Mouse (Mus musculus) neural tube, embryonic 14.5 days (tissue): ENCODE results near the gene Ube2d2b. TPM values are rescaled to one million over a fixed set of nuclear protein-coding genes. Genes with fewer than 3 reads are reported as not detected.

ENCODE experiments used
- ATAC-seq: fragments of 200-750 bp; cut with Nextera tagmentation; 2 replicates; pipeline ENCODE4 v1.8.0; 2017; ENCODE audit warnings: low read depth, mild to moderate bottlenecking, moderate TSS enrichment, moderate library complexity
- H3K27ac ChIP-seq: fragments of 300-500 bp; sonication (generic); 2 replicates; pipeline ENCODE4 v1.5.1; 2014; ENCODE audit warnings: low read depth, mild to moderate bottlenecking, control low read depth, low read length, moderate library complexity, mixed read lengths
- H3K27me3 ChIP-seq: fragments of 300-500 bp; sonication (generic); 2 replicates; pipeline ENCODE4 v1.6.1; 2014; ENCODE audit warnings: low read length; ENCODE audit not compliant: control insufficient read depth, insufficient read depth
- H3K36me3 ChIP-seq: fragments of 300-500 bp; sonication (generic); 2 replicates; pipeline ENCODE4 v1.6.1; 2014; ENCODE audit warnings: low read length, mixed read lengths; ENCODE audit not compliant: control insufficient read depth, insufficient read depth
- H3K4me1 ChIP-seq: fragments of 300-500 bp; sonication (generic); 2 replicates; pipeline ENCODE4 v1.6.1; 2014; ENCODE audit warnings: low read length; ENCODE audit not compliant: control insufficient read depth, insufficient read depth
- H3K4me2 ChIP-seq: fragments of 300-500 bp; sonication (generic); 2 replicates; pipeline ENCODE4 v1.6.1; 2014; ENCODE audit warnings: mild to moderate bottlenecking, low read depth, low read length, control low read depth
- H3K4me3 ChIP-seq: fragments of 300-500 bp; sonication (generic); 2 replicates; pipeline ENCODE4 v1.5.1; 2014; ENCODE audit warnings: low read depth, low read length, control low read depth, mixed read lengths
- H3K9ac ChIP-seq: fragments of 300-500 bp; sonication (generic); replicated peaks from 2 replicates; pipeline ENCODE4 v1.6.1; 2014; ENCODE audit warnings: low read depth, mild to moderate bottlenecking, control low read depth, low read length, mixed read lengths
- H3K9me3 ChIP-seq: fragments of 300-500 bp; sonication (generic); 2 replicates; pipeline ENCODE4 v1.6.1; 2016; ENCODE audit warnings: low read length; ENCODE audit not compliant: control insufficient read depth
- WGBS: fragments of 180-500 bp; shearing (Covaris S2); extraction: QIAGEN DNeasy Blood & Tissue Kit; methylation state at CpG from one replicate; pipeline ENCODE4 v1.1.7; 2014; 5-methylcytosine and 5-hydroxymethylcytosine counted together
- polyA plus RNA-seq: library from polyadenylated mRNA; unstranded; fragments of >200 nt; fragmentation: Nextera tagmentation; extraction: Ambion mirVana; gene quantifications from 2 replicates; pipeline ENCODE4 v1.2.1, GENCODE M21; 2014

Gene Ube2d2b
- 0.36 and 1.1 TPM in 2 replicates for polyA plus RNA-seq

DNA sequence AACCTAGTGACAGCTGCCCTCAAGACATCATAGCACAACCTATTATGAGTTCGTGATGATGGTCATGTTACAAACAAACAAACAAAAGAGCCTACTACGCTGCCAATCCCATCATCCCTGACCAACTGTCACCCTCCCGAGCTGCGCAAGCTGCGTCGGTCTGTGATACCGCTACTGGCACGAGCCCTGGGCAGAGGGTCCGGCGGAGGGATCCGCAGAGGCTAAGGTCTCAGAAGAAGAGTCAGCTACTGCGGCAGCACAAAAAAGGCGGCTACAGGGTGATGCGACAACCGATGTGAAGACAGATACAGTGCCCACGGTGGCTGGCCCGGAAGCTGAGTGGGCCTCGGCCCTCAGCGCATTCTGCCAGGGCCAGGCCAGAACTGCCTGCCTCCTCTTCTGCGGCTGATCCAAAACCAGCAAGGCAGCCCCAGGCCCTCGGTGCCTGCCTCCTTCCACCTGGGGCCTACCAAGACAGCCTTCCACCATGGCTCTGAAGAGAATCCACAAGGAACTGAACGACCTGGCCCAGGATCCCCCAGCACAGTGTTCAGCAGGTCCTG is at the start of gene Ube2d2b:
Ube2d2b (plus strand) TSS at position 102 of the 563 bp plus-strand sequence.
- H3K9ac ChIP-seq, result no peak within 1 kb of the TSS
- no peaks in the 10 kb centered on the region for H3K4me1 ChIP-seq
- WGBS, result 97% methylated on average over 22 of the region's 22 CpGs
- no peak within 1 kb of the TSS for H3K4me3 ChIP-seq
- no peak within 1 kb of the TSS for H3K4me2 ChIP-seq
- ATAC-seq, result no peak
- H3K27me3 ChIP-seq, result no peaks in the 10 kb centered on the region
- H3K36me3 ChIP-seq, result no peaks in the 10 kb centered on the region
- no peak within 1 kb of the TSS for H3K27ac ChIP-seq
- no peaks in the 10 kb centered on the region; the same call in 1 of the 2 replicates for H3K9me3 ChIP-seq

- Histone ChIP-seq H3K4me3 (no peak overlapping the region), H3K9ac (no peak overlapping the region), H3K4me1 (no peaks in the 10 kb centered on the region), H3K4me2 (no peak overlapping the region), H3K9me3 (no peaks in the 10 kb centered on the region), H3K36me3 (no peaks in the 10 kb centered on the region), H3K27ac (no peak overlapping the region), H3K27me3 (no peaks in the 10 kb centered on the region)
- WGBS, result 100% methylated on average over 1 of the region's 1 CpGs
- no peak for ATAC-seq
Observed at GRCm38 (mm10) chr5:107782360-107782759, 47.5 kb upstream of the Ube2d2b start.

DNA sequence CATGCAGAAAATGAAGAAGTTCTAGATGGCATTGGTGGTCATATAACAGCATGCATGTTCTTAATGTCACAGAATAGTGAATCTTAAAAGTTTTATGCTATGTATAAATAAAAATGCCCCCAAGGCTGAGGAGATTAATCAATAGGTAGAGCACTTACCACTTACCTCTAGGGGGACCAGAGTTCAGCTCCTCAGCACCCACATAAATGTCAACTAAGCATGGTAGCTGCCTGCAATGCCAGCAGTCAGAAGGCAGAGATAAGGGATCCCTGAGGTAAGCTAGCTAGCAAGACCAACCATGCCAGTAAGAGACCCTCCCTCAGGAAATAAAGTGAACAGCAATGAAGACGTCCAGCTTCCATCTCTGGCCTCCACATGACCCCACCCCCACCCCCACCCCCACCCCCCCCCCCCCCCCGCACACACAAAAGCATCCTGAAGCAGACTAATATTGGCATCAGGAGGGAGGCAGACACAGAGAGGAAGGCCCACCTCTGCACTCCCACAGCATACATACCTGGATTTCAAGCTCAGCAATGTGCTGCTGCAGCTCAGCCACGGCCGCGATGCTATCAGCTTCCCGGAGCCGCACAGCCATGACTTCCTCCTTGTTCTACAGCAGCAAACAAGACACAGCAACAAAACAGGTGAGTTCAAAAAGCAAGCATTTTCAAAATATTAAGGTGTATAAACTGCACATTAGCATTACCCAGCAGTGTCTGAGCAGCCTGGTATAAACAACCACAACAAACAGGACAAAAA is 42.0 kb upstream of the Ube2d2b start:
- Histone ChIP-seq H3K27me3 (no peaks in the 10 kb centered on the region), H3K4me1 (no peaks in the 10 kb centered on the region), H3K4me2 (no peak overlapping the region), H3K9me3 (no peaks in the 10 kb centered on the region), H3K9ac (no peak overlapping the region), H3K27ac (no peak overlapping the region), H3K4me3 (no peak overlapping the region), H3K36me3 (no peaks in the 10 kb centered on the region)
- 81% methylated on average over 7 of the region's 7 CpGs for WGBS
- ATAC-seq, result no peak

DNA sequence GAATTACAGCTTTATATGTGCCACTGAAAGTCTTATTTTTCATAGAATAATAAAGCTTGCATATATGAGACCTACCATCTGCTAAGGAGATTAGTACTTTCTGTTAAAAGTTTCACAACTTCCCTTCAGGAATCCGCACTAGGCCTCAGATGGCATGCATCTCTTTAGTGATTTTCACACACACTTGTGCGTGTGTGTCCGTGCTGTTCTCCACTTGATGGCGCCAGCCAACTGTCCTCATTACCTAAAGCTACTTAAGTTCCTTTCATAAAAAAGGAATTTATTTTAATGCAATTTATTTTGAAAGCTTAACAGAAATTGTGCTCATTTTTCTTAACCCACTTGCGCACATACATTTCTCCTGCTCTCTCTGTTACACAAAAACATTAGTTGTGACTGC is 40.4 kb upstream of the Ube2d2b start:
- no peak overlapping the region for H3K9ac ChIP-seq
- no peaks in the 10 kb centered on the region for H3K9me3 ChIP-seq
- no peaks in the 10 kb centered on the region for H3K36me3 ChIP-seq
- H3K4me1 ChIP-seq, result no peaks in the 10 kb centered on the region
- ATAC-seq, result no peak
- H3K4me3 ChIP-seq, result no peak overlapping the region
- WGBS, result 83% methylated on average over 5 of the region's 5 CpGs
- no peak overlapping the region for H3K27ac ChIP-seq
- H3K4me2 ChIP-seq, result no peak overlapping the region
- no peaks in the 10 kb centered on the region for H3K27me3 ChIP-seq

GRCm38 (mm10) chr5:107791966-107792365 is 37.9 kb upstream of the Ube2d2b start:
- H3K27me3 ChIP-seq, result no peaks in the 10 kb centered on the region
- H3K27ac ChIP-seq, result no peak overlapping the region
- peaks cover 6% of the 10 kb centered on the region for H3K36me3 ChIP-seq
- H3K4me2 ChIP-seq, result no peak overlapping the region
- H3K4me1 ChIP-seq, result no peaks in the 10 kb centered on the region
- no peaks in the 10 kb centered on the region for H3K9me3 ChIP-seq
- no peak overlapping the region for H3K9ac ChIP-seq
- H3K4me3 ChIP-seq, result no peak overlapping the region
- 92% methylated on average over 2 of the region's 2 CpGs for WGBS
- ATAC-seq, result no peak

DNA sequence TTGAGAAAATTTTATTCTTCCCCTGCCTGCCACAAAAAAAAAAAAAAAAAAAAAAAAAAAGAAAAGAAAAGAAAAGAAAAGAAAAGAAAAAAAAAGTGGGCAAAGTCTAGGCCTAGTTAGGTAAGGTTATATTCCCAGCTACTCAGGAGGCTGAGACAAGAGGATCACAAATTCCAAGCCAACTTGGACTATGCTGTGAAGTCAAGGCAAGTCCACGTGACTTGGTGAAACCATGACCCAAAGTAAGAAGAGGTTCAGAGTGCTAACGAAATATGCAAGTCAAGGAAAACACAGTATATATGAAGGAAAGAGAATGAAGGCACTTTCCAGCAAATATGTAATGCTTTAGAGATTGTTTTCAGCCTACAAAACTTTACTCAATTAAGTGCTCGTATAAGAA is 37.4 kb upstream of the Ube2d2b start:
- WGBS, result 94% methylated on average over 3 of the region's 3 CpGs
- Histone ChIP-seq H3K36me3 (peaks cover 6% of the 10 kb centered on the region), H3K27me3 (no peaks in the 10 kb centered on the region), H3K4me3 (no peak overlapping the region), H3K4me2 (no peak overlapping the region), H3K4me1 (no peaks in the 10 kb centered on the region), H3K9me3 (no peaks in the 10 kb centered on the region), H3K9ac (no peak overlapping the region), H3K27ac (no peak overlapping the region)
- ATAC-seq, result no peak

- Histone ChIP-seq H3K27me3 (no peaks in the 10 kb centered on the region), H3K4me3 (no peak overlapping the region), H3K4me2 (no peak overlapping the region), H3K36me3 (peaks cover 6% of the 10 kb centered on the region), H3K27ac (no peak overlapping the region), H3K9ac (no peak overlapping the region), H3K9me3 (no peaks in the 10 kb centered on the region), H3K4me1 (no peaks in the 10 kb centered on the region)
- no peak for ATAC-seq
- 43% methylated on average over 3 of the region's 3 CpGs for WGBS
Observed at GRCm38 (mm10) chr5:107793258-107793657, 36.6 kb upstream of the Ube2d2b start.

GRCm38 (mm10) chr5:107793927-107794326 is 36.0 kb upstream of the Ube2d2b start:
- Histone ChIP-seq H3K27ac (no peak overlapping the region), H3K27me3 (no peaks in the 10 kb centered on the region), H3K4me1 (no peaks in the 10 kb centered on the region), H3K36me3 (peaks cover 6% of the 10 kb centered on the region), H3K4me2 (no peak overlapping the region), H3K9me3 (no peaks in the 10 kb centered on the region), H3K4me3 (no peak overlapping the region), H3K9ac (no peak overlapping the region)
- no peak for ATAC-seq
- 41% methylated on average over 2 of the region's 2 CpGs for WGBS

- no peaks in the 10 kb centered on the region for H3K4me1 ChIP-seq
- 93% methylated on average over 6 of the region's 6 CpGs for WGBS
Observed at GRCm38 (mm10) chr5:107798290-107798689, 31.6 kb upstream of the Ube2d2b start.

More at GRCm38 (mm10) chr5:107798290-107798689, 31.6 kb upstream of the Ube2d2b start:
- Histone ChIP-seq H3K9ac (no peak overlapping the region), H3K27ac (no peak overlapping the region), H3K4me3 (no peak overlapping the region), H3K9me3 (no peaks in the 10 kb centered on the region), H3K36me3 (peaks cover 6% of the 10 kb centered on the region), H3K27me3 (no peaks in the 10 kb centered on the region), H3K4me2 (no peak overlapping the region)
- no peak for ATAC-seq
